Mouse (Mus musculus) G1E-ER4 (cell line): Measurements from ENCODE around the gene Ncf2. TPM values are rescaled to one million over a fixed set of nuclear protein-coding genes. Genes with fewer than 3 reads are reported as not detected.

Experiments used
- GATA1 ChIP-seq: IDR thresholded peaks from one replicate; pipeline ENCODE4 v1.8.0; 2012; ENCODE audit warnings: low read length, inconsistent platforms
- polyA plus RNA-seq: library from polyadenylated mRNA; stranded (reverse); fragments of >175 nt; gene quantifications from 2 replicates; pipeline ENCODE4 v1.2.3, GENCODE M21; 2012

The Ncf2 gene
- polyA plus RNA-seq, 1 experiment = 0.23 TPM

GRCm38 (mm10) chr1:152845211-152845730 lies 45.3 kb downstream of the Ncf2 start:
- TF ChIP-seq GATA1 = no peak

- TF ChIP-seq GATA1 = no peak
Observed at GRCm38 (mm10) chr1:152846856-152847255, 46.9 kb downstream of the Ncf2 start.

GRCm38 (mm10) chr1:152869901-152870300 lies 69.9 kb downstream of the Ncf2 start:
- TF ChIP-seq GATA1 = no peak

- no peak for TF ChIP-seq GATA1
Observed at GRCm38 (mm10) chr1:152871031-152871430, 71.0 kb downstream of the Ncf2 start.

Other genes with a start within 250 kb of the Ncf2 start
- not detected in 2 replicates for gene Apobec4, start 49.6 kb upstream of the Ncf2 start, polyA plus RNA-seq
- 0.18 and 0.21 TPM in 2 replicates for gene Rgl1, start 33.8 kb upstream of the Ncf2 start, polyA plus RNA-seq
- gene Arpc5, start 33.7 kb upstream of the Ncf2 start, polyA plus RNA-seq = 214 and 329 TPM in 2 replicates
- gene Smg7, start 102.5 kb downstream of the Ncf2 start, polyA plus RNA-seq = 5.5 and 13.3 TPM in 2 replicates
- not detected in 2 replicates for gene Nmnat2, start 154.8 kb downstream of the Ncf2 start, polyA plus RNA-seq